ENCODE assay signal across 9 mouse cellular contexts in the genomic region with DNA sequence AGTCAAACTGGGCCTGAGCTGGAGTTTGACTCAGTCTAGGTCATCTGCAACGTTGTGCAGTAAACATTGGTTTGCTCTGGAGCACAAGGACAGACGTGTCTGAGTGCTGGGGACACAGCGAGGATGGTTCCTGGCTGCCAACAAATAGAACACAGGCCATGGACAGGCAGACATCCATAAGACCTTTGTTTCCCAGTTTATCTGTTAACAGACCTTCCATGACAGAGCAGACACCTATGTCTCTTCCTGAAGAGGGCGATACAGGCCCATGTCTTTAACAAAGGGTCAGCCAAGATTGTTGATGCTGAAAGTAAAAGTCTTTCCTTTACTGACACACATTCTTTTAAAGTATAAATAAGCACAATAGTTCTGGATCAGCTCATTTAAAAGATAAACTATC.
DNase-seq lines count a peak whose midpoint lies in the region; ATAC-seq and TF ChIP-seq lines count a peak whose summit lies in the region.
"Had no signal": no experiment of that assay in that cellular context is flagged by ENCODE, and none has a peak within 500 bp of the region (broad histone marks: within the 10 kb centered on the region; RNA-seq: fewer than 3 reads in every experiment).

No protein-coding gene starts in this region.

- no peak for TF ChIP-seq EP300 in CH12.LX (IDR thresholded peaks at IDR 0.05; ENCODE audit: low read length)

- H3K27me3 ChIP-seq in kidney, embryonic 15.5 days = no peaks in the 10 kb centered on the region
- no peaks in the 10 kb centered on the region for H3K27me3 ChIP-seq in CH12.LX (replicated peaks)
- H3K27me3 ChIP-seq: hindbrain, embryonic 12.5 days had no signal

- H3K4me2 ChIP-seq in kidney, embryonic 15.5 days = no peak overlapping the region
- H3K4me2 ChIP-seq in CH12.LX (ENCODE audit: insufficient read depth, low read depth, poor library complexity, severe bottlenecking) = no peak overlapping the region
- H3K4me2 ChIP-seq: hindbrain, embryonic 12.5 days had no signal

- no peaks in the 10 kb centered on the region for H3K79me2 ChIP-seq in CH12.LX (replicated peaks; ENCODE audit: control insufficient read depth, extremely low read depth, insufficient read depth, poor library complexity, severe bottlenecking)

- TF ChIP-seq POLR2A in CH12.LX (IDR thresholded peaks at IDR 0.05; ENCODE audit: low read depth, low read length) = no peak

- in situ Hi-C loops in CH12.LX (cut with MboI; ENCODE audit: low pct_ligation_motif_present, low pct_unique_long_range_greater_than_20kb, low sequenced_read_pairs) = no loop called here

- no peak for ATAC-seq in kidney, embryonic 15.5 days (replicated peaks; ENCODE audit: low FRiP score)
- ATAC-seq in hematopoietic stem cell, adult 5-6 weeks (replicated peaks in 1 of 2; ENCODE audit: insufficient read depth in 1 of 2, low FRiP score in 2 of 2, low TSS enrichment in 1 of 2, low read depth in 1 of 2, poor library complexity in 2 of 2, severe bottlenecking in 2 of 2) = peak; percentile 70 to 82

- no peak overlapping the region for H3K4me3 ChIP-seq in kidney, embryonic 15.5 days (replicated peaks)
- no peak overlapping the region for H3K4me3 ChIP-seq in CH12.LX (replicated peaks in 1 of 3; ENCODE audit: low read depth in 2 of 3, low read length in 2 of 3, poor library complexity in 1 of 3)
- H3K4me3 ChIP-seq: hindbrain, embryonic 12.5 days had no signal

- peak; percentile 31 to 80; a peak in 3 of 4 replicates for TF ChIP-seq CTCF in CH12.LX (conservative IDR thresholded peaks at IDR 0.05 in 1 of 2, IDR thresholded peaks at IDR 0.05 in 1 of 2; ENCODE audit: low read depth in 2 of 2, low read length in 2 of 2)

- H3K36me3 ChIP-seq in kidney, embryonic 15.5 days = peaks cover 9% of the 10 kb centered on the region; the same call in 1 of the 2 replicates
- peaks cover 0 to 5% of the 10 kb centered on the region in 2 experiments for H3K36me3 ChIP-seq in CH12.LX (replicated peaks in 1 of 2; ENCODE audit: control insufficient read depth in 1 of 2, insufficient read depth in 1 of 2, low read length in 1 of 2)

- H3K27ac ChIP-seq in kidney, embryonic 15.5 days = no peak overlapping the region
- no peak overlapping the region for H3K27ac ChIP-seq in CH12.LX (ENCODE audit: insufficient read depth, low read depth)
- H3K27ac ChIP-seq: hindbrain, embryonic 12.5 days had no signal

- H3K9ac ChIP-seq in kidney, embryonic 15.5 days = no peak overlapping the region
- H3K9ac ChIP-seq in CH12.LX (ENCODE audit: insufficient read depth, low read depth) = no peak overlapping the region
- H3K9ac ChIP-seq: hindbrain, embryonic 12.5 days had no signal

- WGBS in kidney, embryonic 15.5 days = 59% methylated on average over 4 of the region's 4 CpGs

- H3K4me1 ChIP-seq in kidney, embryonic 15.5 days = no peaks in the 10 kb centered on the region
- H3K4me1 ChIP-seq in CH12.LX (ENCODE audit: control insufficient read depth in 1 of 2, insufficient read depth in 2 of 2) = no peaks in the 10 kb centered on the region; a peak in 1 of 4 replicates
- H3K4me1 ChIP-seq: hindbrain, embryonic 12.5 days had no signal

- dilution Hi-C loops in CH12.LX (cut with MboI; ENCODE audit: extremely low pct_ligation_motif_present, extremely low pct_unique_long_range_greater_than_20kb, low sequenced_read_pairs) = no loop called here

- TF ChIP-seq RAD21 in CH12.LX (IDR thresholded peaks at IDR 0.05; ENCODE audit: low read depth, low read length) = peak; percentile 84

- peak; percentile 19 for DNase-seq in kidney, postnatal 14 days
- peak; percentile 47 for DNase-seq in CH12.LX (ENCODE audit: extremely low read depth)
- DNase-seq in T-cell, adult 2 months (ENCODE audit: low spot score) = peak; percentile 7
- DNase-seq in frontal cortex, postnatal 25 days (ENCODE audit: low spot score in 2 of 2) = no peak
- DNase-seq in spleen, postnatal 4 days (ENCODE audit: low spot score in 2 of 2) = no peak
- DNase-seq in urinary bladder, adult 2 months (ENCODE audit: low spot score) = no peak

- no peaks in the 10 kb centered on the region for H3K9me3 ChIP-seq in kidney, embryonic 15.5 days (replicated peaks)
- no peaks in the 10 kb centered on the region for H3K9me3 ChIP-seq in CH12.LX (replicated peaks; ENCODE audit: low read length)
- H3K9me3 ChIP-seq: hindbrain, embryonic 12.5 days had no signal

TF ChIP-seq in CH12.LX, 34 proteins besides CTCF, POLR2A, EP300 and RAD21:
- TF ChIP-seq TBP (conservative IDR thresholded peaks at IDR 0.05; ENCODE audit: low read depth, low read length) (no peak), POLR2AphosphoS2 (IDR thresholded peaks at IDR 0.05; ENCODE audit: low read depth, low read length) (no peak), SMC3 (IDR thresholded peaks at IDR 0.05; ENCODE audit: low read depth, low read length) (peak; percentile 61)
TF ChIP-seq in CH12.LX: peak in this region for 1.

Comparison
In these comparisons a context has a peak if more than half of its experiments do, and no peak if none do; other contexts are left out.
1. DNase-seq: peak in kidney, postnatal 14 days (single experiment), CH12.LX (single experiment) and T-cell, adult 2 months (single experiment); none in frontal cortex, postnatal 25 days (0 of 2), spleen, postnatal 4 days (0 of 2) and urinary bladder, adult 2 months (single experiment).